Mouse (Mus musculus): ENCODE measurements around the gene Prss50. TPM values are rescaled to one million over a fixed set of nuclear protein-coding genes. Genes with fewer than 3 reads are reported as not detected.

Prss50 gene
- total RNA-seq, 2 experiments from 2014 or later: not detected

DNA sequence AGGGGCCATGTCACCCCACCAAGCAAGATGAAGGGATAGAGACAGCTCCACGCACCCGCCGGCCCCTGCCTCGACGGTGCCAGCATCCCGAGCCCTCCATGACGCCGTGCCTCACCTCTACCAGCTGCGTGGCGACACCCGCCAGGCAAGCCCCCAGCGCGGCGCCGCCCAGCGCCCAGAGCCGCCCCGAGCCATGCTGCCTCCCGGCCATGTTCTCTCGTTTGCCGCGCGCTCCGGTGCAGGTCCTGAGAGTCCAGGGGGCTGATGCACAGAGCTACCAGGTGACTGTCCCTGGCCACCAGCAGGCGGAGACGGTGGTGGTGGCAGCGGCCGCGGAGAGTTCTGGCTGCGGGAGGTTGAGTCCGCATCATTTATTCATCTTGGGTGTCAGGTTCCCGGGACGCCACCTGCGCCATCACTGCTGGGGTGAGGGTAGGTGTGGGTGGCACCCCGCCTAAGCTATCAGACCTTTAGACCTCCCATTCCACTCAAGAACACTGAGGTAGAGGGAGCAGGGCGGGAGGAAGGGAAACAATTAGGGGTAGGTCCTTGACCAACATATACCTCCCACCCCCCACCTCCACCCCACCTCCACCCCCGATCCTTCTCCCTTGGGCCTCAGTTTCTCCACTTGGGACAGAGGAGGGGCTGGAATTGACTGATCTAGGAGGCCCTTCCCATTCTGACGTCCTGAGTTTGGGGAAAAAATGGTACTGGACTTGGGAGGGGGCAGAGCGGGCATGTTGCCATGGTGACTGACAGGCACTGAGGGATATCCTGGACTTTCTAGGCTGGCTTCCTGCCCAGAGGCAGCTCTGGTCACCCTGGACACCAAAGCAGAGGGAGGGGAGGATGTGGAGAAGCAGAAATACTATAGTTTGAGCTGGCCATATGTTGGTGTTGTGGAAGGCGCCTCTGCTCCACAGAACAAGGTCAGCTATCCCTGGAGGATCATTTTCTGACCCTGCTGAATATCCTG, 16.2 kb downstream of the Prss50 start:
- no peak for DNase-seq (ENCODE audit: low spot score in 2 of 2)

DNA sequence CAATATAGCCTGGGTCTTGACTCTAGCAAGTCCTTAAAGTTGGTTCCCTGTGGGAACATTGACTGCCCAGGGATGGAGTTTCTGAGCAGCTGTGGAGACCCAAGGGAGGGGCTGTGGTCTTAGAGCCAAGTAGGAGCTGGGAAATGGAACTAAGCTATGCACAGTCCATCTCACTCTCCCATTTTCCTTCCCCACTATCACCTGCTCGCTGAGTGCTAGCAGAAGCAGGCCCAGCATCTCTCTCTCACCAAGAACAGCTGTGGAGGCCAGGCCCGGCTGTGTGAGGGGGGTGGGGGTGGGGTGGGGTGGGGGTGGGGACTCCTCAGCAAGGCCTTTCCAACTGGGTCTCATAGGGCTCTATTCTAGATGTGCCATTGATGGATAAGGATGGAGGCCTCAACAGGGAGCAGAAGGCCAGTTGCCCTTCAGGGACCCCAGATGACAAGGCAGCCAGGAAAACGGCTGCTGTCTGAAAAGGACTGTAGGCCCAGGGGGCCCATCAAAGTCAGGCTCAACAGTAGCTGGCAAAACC, 17.0 kb downstream of the Prss50 start:
- no peak for DNase-seq (ENCODE audit: low spot score in 2 of 2)

DNA sequence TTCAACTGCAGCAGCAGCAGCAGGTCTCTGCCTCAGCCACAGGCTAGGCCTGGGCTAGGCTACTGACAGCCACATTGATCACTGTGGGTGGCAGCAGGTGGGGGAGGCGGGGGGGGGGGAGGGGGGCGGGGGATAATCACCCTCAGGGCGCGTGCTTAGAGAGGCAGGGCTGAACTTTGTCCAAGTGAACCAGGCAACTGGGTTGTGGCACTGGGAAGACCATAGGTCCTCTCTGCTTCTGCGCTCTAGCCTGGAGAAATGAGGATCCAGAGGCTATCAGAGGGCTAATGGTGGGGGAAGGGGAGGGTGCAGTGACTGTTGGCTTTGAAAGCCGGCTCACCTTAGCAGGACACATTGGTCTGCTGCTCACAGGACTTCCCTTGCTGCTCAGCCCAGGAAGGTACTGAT, 17.5 kb downstream of the Prss50 start:
- DNase-seq (ENCODE audit: low spot score in 2 of 2): no peak

DNA sequence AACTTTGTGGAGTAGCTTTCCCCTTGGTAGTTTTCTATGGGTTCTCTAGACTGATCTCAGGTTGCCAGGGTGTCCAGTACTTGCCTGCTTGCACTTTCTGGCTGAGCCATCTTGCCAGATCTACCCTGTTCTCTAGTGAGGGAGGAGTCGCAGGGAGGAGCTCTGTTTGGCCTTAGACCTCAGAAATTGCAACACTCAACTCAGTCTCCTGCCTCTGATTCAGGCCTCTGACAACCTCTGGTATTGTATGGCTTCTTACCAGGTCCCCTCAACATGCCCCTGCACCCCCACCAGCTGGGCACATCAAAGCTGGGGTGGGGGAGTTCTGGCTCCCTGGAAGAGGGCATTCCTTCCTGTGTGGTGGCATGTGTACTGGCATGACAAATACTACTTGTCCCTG, 19.6 kb downstream of the Prss50 start:
- no peak for DNase-seq (ENCODE audit: low spot score in 2 of 2)

DNA sequence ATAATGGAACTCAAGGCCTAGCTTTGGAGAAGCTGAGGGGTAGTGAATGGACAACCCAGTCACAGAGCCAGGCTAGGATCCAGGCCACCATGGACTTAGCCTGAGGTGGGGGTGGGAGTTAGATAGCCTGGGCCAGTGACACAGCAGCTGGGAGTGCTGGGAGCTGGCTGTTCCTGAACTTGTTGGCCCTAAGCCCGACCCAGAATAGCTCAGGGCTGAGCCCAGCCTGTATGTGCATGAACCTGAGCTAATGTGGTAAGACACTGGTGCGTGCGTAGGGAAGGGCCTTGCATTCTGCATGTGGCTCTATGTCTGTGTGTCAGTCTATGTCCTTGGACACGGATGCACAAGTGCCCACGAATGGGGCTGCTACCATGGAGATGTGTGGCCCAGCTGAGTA, 20.1 kb downstream of the Prss50 start:
- DNase-seq (ENCODE audit: low spot score in 2 of 2): peak in 1 of 2 experiments; percentile 57

DNA sequence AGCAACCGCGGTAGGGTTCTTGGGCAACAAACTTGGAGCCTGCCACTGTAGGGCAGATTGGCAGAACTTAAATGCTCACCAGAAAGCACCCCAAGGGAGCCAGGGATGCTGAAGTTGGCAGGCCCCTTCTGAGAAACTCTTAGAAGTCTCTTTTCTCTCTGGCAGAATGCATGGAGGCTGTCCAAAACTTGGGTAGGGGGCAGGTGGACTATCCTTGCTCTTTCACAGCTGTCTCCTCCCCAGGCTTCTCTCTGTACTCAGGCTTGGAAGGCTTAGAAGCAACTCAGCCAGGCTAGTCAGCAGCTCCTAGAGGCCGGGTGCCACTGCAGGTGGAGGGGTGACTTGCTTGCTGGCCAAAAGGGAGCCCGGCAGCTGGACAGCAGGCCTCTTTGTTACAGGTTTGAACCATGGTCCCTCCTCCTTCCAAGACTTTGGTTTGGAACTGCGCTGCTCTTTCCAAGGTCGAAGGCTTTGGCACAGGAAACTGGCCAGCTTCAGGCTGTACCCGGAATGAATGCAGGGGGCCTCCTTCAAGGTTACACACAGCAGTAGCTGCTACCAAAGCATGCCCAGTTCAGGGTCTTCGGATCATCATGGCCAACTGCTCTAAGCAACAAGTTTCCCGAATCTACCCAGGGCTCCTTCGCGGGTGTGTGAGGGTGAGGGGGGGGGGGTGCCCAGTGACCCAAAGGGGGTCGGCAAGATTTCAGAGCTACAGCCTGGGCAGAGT, 21.6 kb downstream of the Prss50 start, which contains the start of gene Als2cl:
TSS of gene Als2cl (plus strand) at position 680 of the 730 bp plus-strand sequence.
- DNase-seq (ENCODE audit: low spot score in 2 of 2): no peak

DNA sequence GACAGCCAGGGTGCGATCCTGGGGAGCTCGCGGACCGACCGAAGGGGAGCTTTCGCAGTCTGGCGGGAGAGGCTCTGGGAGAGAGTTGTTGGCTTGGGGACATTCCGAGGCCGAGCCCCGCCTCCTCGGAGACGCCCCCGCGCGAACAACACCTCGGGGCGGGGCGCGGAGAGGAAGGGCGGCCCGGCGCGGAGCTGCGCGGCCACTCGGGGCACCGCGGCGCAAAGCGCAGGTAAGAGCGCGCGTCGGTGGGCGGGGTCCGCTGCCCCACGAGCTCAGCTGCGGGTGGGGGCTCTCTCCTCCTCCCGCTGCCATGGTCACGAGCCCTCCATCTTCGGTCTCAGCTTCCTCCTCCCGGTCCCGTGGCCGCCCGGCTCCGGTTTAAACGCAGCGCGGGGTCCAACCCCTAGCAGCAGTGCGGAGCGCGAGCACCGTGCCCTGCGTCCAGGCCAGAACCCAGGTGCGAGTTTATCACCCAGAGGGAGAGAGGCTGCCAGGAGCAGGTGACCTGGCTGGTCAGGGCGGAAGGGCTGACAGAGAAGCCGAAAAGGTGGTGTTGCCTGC, 22.3 kb downstream of the Prss50 start, which contains the start of gene Tmie:
TSS of gene Tmie (minus strand) at position 116 of the 564 bp plus-strand sequence.
- peak; percentile 81 to 87 for DNase-seq (ENCODE audit: low spot score in 2 of 2)

DNA sequence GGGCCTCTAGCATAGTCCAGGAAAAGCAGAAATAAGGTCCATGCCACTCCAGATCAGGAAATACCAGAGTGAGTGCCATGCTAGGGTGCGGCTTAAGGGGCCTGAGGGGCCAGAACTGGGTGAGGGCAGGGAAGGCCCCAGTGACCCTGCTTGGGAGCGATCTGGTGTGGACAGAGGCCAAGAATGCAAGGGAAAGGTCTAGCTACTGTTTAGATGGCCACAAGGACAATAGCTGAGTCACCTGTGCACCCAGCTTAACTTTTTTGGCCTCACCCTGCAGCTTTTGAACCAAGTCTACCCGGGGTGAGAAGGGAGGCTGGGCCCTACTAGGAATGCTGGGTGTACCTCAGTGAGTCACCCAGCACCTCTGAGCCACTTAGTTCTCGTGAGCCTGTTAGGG, 23.0 kb downstream of the Prss50 start:
- peak in 1 of 2 experiments; percentile 34 for DNase-seq (ENCODE audit: low spot score in 2 of 2)

DNA sequence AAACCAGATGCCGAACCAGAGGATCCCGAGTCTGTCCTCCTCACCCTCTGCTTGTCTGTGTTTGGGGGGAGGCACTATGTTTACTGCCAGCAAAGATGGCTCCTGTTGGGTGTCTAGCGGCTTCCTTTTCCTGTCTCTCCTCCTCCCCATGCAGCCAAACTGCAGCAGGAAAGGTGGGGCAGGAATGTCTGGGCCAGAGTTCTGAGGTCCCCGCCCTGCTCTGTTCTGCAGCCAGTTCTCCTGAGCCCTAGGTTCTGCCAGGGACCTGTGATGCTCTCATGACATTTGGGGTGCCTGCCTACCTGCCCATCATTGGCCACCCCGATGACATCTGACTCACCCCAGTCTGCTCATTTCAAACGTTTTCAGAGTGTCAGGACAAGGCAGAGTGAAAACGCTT, 24.2 kb downstream of the Prss50 start:
- DNase-seq (ENCODE audit: low spot score in 2 of 2): no peak

DNA sequence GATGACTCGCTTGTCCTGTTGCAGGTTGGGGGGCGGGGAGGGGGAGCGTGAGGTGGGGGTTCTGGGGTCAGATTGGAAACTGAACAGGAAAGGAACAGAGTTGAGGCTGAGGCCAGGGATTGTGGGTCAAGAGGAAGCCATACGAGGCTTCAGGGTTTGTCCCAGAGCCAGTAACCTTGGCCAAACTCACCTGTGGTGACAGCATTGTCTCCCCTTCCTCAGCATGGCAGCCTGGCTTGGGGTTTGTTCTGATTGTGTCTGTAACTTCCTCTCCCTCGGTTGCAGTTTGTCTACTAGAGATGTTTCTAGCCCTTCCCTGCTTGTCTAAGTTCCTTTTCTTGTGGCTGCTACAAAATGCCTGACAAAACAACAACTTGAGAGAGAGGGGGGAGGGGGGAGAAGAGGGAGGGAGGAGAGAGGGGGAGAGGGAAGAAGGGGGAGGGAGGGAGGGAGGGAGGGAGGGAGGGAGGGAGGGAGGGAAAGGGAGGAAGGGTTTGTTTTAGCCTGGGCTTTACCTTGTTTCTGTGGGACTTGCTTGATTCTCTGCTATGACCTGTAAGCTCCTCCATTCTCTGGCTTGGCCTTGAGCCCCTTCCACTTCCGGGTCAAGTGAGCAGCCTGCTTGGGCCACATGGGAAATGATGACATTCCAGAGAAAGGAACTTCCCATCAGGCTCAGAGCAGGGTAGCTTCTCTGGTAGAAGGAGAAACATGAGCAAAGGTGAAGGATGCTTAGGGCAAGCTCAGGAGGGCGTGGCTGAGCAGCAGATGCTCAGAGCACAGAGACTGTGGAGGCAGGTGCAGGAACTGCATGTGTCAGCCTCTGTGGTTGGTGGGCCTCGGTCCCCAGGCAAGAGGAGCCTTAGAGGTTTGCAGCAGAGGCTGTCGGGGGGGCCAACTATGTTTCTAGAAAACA, 29.9 kb downstream of the Prss50 start:
- no peak for DNase-seq (ENCODE audit: low spot score in 2 of 2)

DNA sequence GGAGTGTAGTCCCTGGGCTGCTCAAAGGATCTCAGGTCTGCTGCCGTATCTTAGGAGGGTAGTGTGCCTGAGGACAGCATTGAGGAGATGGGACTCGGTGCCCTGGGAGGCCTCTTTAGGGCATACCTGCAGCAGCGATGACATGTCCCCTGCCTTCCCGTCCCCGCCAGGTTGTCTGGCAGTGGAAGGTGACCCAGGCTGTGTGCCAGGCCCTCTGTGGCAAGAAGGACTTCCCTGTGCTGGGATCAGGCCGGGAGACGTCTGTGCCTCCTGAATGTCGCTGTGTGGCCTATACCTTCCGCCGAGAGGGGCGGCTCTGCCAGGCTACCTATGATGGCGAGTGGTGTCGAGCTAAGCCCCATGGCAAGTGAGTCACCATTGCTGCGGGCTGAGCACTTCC, 31.2 kb downstream of the Prss50 start:
- no peak for DNase-seq (ENCODE audit: low spot score in 2 of 2)

DNA sequence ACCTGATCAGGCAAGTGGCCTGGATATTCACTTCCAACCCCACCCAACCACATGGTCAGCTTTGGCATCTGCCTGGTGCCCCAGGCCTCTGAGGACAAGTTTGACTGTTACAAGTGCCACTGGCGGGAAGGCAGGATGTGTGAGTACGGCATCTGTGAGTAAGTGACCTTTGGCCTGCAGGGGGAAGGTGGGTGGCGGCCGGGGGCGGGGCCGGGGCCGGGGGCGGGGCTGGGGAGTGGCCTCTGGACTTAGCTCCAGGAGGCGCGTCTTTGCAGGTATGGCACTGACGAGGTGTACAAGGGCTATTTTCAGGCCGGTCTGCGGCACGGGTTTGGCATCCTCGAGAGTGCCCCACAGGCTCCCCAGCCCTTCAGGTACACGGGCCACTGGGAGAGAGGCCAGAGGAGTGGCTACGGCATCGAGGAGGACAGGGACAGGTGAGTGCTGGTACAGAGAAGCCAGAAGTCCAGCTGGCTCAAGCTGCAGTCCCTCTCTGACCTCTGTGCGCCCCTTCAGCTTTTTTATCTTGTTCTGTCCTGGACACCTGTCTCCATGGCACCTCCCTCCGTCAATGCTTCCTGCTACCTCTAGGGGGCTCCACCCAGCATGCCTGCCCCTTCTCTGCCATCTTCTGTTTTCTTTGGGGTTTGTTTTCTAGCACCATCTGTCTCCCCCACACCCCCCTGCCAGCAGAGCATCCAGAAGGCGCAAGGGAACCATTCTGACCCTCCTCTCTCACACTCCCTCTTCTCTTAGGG, 32.4 kb downstream of the Prss50 start:
- no peak for DNase-seq (ENCODE audit: low spot score in 2 of 2)

DNA sequence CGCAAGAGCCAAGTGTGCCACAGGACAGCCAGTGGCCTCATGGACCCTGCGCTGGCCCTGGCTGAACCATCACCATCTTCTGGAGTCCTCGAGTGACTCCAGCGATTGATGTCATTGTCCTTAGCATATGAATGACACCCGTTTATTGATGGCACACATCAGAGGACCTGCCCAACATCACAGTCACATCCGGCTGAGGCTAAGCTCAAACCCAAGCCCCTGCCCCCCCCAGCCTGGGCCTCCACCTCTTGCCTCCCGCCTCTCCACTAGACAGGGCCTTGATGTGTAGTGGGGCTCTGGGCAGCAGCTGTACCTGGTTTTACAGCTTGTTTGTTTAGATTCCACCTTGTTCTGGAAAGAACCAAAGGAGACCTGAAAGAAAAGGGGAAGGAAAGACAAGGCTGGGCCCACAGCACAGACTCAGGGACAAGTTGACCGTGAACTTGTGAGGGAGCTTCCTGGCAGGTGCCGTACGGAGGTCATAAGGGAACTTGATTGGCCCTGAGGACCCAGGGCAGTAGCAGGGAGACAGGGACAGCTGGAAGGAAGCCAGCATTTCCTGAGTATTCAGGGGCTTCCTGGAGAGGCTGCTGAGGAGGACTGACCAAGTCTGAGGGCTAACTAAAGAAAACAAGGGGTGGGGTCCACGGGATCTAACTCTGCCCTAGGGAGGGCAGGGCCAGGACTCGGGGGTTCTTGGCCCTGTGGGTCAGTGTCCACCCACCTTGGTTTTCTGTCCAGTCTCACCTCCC, 33.5 kb downstream of the Prss50 start:
- no peak for DNase-seq (ENCODE audit: low spot score in 2 of 2)

DNA sequence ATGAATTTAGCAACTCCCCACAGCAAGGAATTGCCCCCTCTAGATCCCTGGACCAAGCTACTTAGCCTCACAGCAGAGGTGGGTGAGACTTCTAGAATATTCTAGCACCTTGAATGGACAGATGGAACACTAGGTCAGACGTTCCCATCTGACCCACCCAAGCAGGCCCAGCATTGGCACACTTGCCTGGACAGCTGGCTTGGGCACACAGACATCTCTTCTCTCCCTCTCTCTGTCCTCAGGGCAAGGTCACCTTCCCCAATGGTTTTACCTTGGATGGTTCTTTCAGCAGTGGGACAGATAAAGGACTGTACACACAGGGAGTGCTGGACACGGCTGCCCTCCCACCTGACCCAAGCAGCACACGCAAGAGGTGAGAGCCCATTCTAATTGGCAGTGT, 34.8 kb downstream of the Prss50 start:
- no peak for DNase-seq (ENCODE audit: low spot score in 2 of 2)

DNA sequence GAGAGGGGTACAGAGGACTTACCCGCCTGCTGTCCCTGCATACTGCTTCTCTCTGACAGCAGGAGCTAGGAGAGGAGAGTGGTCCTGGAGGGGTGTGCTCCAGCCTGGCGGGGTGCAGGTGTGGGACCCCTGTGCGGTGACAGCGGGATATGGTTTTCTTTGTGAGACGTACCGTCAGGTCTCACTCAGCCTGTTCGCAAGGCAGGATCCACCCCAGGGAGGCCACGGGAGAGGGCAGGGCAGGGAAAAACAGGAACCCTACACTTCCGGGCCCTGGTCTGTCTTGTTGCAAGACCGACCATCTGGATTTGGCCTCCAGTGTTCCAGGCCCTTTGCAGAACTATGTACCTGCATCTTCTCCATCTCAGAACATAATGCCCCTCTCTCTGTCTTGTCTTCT, 35.7 kb downstream of the Prss50 start:
- no peak for DNase-seq (ENCODE audit: low spot score in 2 of 2)

DNA sequence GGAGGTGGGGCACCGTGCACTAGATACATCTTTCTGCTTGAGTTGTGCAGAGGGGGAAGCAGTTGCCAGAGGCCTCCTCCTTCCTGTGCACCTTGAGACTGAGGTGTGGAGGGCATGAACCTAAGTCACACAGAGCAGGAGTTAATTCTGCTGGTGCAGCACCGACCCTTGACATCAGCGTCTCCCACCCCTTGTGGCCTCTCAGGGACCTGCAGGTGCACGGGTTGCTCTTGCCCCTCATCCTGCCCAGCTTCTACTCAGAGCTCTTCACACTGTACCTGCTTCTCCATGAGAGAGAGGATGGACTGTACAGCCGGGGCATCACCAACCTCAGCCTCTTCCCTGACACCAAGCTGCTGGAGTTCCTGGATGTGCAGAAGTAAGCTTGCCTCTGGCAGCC, 37.7 kb downstream of the Prss50 start:
- DNase-seq (ENCODE audit: low spot score in 2 of 2): no peak

DNA sequence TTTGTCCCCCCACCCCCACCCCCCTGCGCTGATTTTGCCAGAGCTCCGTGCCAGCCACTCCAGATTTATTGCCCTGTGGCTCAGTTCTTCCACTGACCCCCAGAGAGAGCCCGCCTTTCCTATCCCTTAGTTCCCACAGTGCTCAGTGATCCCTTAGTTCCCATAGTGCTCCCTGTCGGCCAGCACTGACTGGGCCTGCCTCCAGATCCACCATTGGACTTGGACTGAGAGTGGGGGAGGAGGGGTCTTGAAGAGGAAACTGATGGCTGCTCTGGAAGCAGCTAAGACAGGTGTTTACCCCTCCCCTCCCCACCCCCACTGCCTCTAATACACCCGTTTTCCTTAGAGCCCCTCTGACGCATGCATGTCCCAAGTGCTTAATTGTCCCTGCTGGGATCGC, 38.2 kb downstream of the Prss50 start:
- no peak for DNase-seq (ENCODE audit: low spot score in 2 of 2)

DNA sequence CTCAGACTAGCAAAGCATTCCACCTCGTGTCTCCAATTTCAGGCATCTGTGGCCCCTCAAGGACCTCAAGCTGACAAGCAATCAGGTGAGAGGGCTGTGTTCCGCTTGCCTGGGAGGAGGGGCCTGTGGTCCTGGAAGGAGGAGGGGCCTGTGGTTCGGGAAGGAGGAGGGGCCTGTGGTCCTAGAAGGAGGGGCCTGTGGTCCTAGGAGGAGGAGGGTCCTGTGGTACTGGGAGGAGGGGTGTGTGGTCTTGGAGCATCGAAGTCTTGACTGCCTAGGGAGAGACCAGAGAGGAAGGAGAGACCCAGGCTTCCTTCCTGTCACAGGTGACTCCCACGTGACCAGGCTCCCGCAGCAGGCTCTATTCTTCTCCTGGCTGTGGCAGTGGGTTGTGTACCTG, 38.8 kb downstream of the Prss50 start:
- DNase-seq (ENCODE audit: low spot score in 2 of 2): no peak

DNA sequence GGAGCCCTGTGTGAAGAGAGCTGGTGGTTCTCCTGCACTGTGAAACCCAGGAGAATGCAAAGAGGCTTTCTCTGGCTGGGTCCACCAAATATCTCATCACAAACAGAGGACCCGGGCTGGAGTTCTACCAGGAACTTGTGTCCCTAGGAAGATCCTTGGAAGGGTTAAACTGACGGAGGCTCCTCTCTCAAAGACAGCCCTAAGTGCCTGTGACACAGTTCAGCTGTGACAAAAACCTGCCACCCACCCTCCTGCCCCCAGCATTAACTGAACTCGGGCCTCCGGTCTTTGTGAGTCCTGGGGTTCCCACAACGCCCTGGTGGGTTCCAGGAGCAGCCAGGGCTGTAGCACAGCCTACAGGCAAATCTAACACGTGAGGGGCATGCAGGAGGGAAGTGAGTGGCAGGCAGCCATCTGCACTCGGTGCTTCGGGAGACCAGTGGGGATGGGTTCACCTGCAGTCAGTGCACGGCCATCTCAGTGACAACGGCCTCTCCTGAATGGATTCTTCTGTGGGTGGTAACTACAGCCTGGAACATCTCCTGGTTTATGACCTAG, 41.8 kb downstream of the Prss50 start:
- DNase-seq (ENCODE audit: low spot score in 2 of 2): no peak
